Mouse (Mus musculus): ENCODE results near the gene Mrpl14. TPM values are rescaled to one million over a fixed set of nuclear protein-coding genes. Genes with fewer than 3 reads are reported as not detected.

The Mrpl14 gene
- polyA plus RNA-seq, 1 experiment: 73.7 TPM

GRCm38 (mm10) chr17:45735382-45736310, 49.5 kb downstream of the Mrpl14 start:
- Histone ChIP-seq H3K27me3 (ENCODE audit: control insufficient read depth) (peaks cover 36% of the 10 kb centered on the region), H3K36me3 (ENCODE audit: control insufficient read depth) (no peaks in the 10 kb centered on the region), H3K9me3 (ENCODE audit: control insufficient read depth, low read length) (no peaks in the 10 kb centered on the region), H3K4me3 (replicated peaks) (peak overlapping the region; percentile 72), H3K4me1 (ENCODE audit: control insufficient read depth) (peaks cover 50% of the 10 kb centered on the region)
- no peak for TF ChIP-seq TAL1 (IDR thresholded peaks at IDR 0.05; ENCODE audit: low read length)
- TF ChIP-seq GATA1 (IDR thresholded peaks at IDR 0.05; ENCODE audit: low read length): no peak

- no peaks in the 10 kb centered on the region for H3K36me3 ChIP-seq (ENCODE audit: control insufficient read depth)
- TF ChIP-seq GATA1 (IDR thresholded peaks at IDR 0.05; ENCODE audit: low read length) (no peak), TAL1 (IDR thresholded peaks at IDR 0.05; ENCODE audit: low read length) (no peak)
- peak overlapping the region; percentile 72 for H3K4me3 ChIP-seq (replicated peaks)
- H3K9me3 ChIP-seq (ENCODE audit: control insufficient read depth, low read length): no peaks in the 10 kb centered on the region
- peaks cover 34% of the 10 kb centered on the region for H3K27me3 ChIP-seq (ENCODE audit: control insufficient read depth)
- peaks cover 50% of the 10 kb centered on the region for H3K4me1 ChIP-seq (ENCODE audit: control insufficient read depth)
Measured at GRCm38 (mm10) chr17:45736311-45737077, 50.4 kb downstream of the Mrpl14 start.

GRCm38 (mm10) chr17:45737078-45737601, 51.0 kb downstream of the Mrpl14 start:
- Histone ChIP-seq H3K36me3 (ENCODE audit: control insufficient read depth) (no peaks in the 10 kb centered on the region), H3K4me3 (replicated peaks) (peak overlapping the region; percentile 72), H3K27me3 (ENCODE audit: control insufficient read depth) (peaks cover 29% of the 10 kb centered on the region), H3K4me1 (ENCODE audit: control insufficient read depth) (peaks cover 53% of the 10 kb centered on the region), H3K9me3 (ENCODE audit: control insufficient read depth, low read length) (no peaks in the 10 kb centered on the region)
- TF ChIP-seq GATA1 (IDR thresholded peaks at IDR 0.05; ENCODE audit: low read length) (no peak), TAL1 (IDR thresholded peaks at IDR 0.05; ENCODE audit: low read length) (no peak)

GRCm38 (mm10) chr17:45742371-45743147, 56.4 kb downstream of the Mrpl14 start:
- Histone ChIP-seq H3K27me3 (ENCODE audit: control insufficient read depth) (no peaks in the 10 kb centered on the region; the same call in 1 of the 2 replicates), H3K4me3 (replicated peaks) (no peak overlapping the region), H3K9me3 (ENCODE audit: control insufficient read depth, low read length) (no peaks in the 10 kb centered on the region), H3K36me3 (ENCODE audit: control insufficient read depth) (no peaks in the 10 kb centered on the region), H3K4me1 (ENCODE audit: control insufficient read depth) (peaks cover 55% of the 10 kb centered on the region)
- no peak for TF ChIP-seq GATA1 (IDR thresholded peaks at IDR 0.05; ENCODE audit: low read length)
- TF ChIP-seq TAL1 (IDR thresholded peaks at IDR 0.05; ENCODE audit: low read length): no peak

GRCm38 (mm10) chr17:45745629-45746028, 59.5 kb downstream of the Mrpl14 start:
- peaks cover 66% of the 10 kb centered on the region for H3K4me1 ChIP-seq (ENCODE audit: control insufficient read depth)
- no peaks in the 10 kb centered on the region for H3K36me3 ChIP-seq (ENCODE audit: control insufficient read depth)
- TF ChIP-seq GATA1 (IDR thresholded peaks at IDR 0.05; ENCODE audit: low read length): no peak
- TF ChIP-seq TAL1 (IDR thresholded peaks at IDR 0.05; ENCODE audit: low read length): peak; percentile 46; the same call in 1 of the 3 replicates
- H3K9me3 ChIP-seq (ENCODE audit: control insufficient read depth, low read length): no peaks in the 10 kb centered on the region
- H3K27me3 ChIP-seq (ENCODE audit: control insufficient read depth): no peaks in the 10 kb centered on the region; the same call in 1 of the 2 replicates
- no peak overlapping the region for H3K4me3 ChIP-seq (replicated peaks)

GRCm38 (mm10) chr17:45746755-45747154, 60.6 kb downstream of the Mrpl14 start:
- H3K27me3 ChIP-seq (ENCODE audit: control insufficient read depth): no peaks in the 10 kb centered on the region; the same call in 1 of the 2 replicates
- peaks cover 66% of the 10 kb centered on the region for H3K4me1 ChIP-seq (ENCODE audit: control insufficient read depth)
- no peaks in the 10 kb centered on the region for H3K9me3 ChIP-seq (ENCODE audit: control insufficient read depth, low read length)
- TF ChIP-seq TAL1 (IDR thresholded peaks at IDR 0.05; ENCODE audit: low read length): no peak
- no peak for TF ChIP-seq GATA1 (IDR thresholded peaks at IDR 0.05; ENCODE audit: low read length)
- H3K4me3 ChIP-seq (replicated peaks): no peak overlapping the region
- no peaks in the 10 kb centered on the region for H3K36me3 ChIP-seq (ENCODE audit: control insufficient read depth)

- Histone ChIP-seq H3K4me3 (replicated peaks) (no peak overlapping the region), H3K36me3 (ENCODE audit: control insufficient read depth) (no peaks in the 10 kb centered on the region), H3K27me3 (ENCODE audit: control insufficient read depth) (no peaks in the 10 kb centered on the region; the same call in 1 of the 2 replicates), H3K9me3 (ENCODE audit: control insufficient read depth, low read length) (no peaks in the 10 kb centered on the region), H3K4me1 (ENCODE audit: control insufficient read depth) (peaks cover 63% of the 10 kb centered on the region)
- no peak for TF ChIP-seq TAL1 (IDR thresholded peaks at IDR 0.05; ENCODE audit: low read length)
- TF ChIP-seq GATA1 (IDR thresholded peaks at IDR 0.05; ENCODE audit: low read length): no peak
Measured at GRCm38 (mm10) chr17:45747293-45747692, 61.2 kb downstream of the Mrpl14 start.

Other genes starting within 250 kb of the Mrpl14 start
- not detected in 2 replicates for gene Spats1, start 210.9 kb upstream of the Mrpl14 start, polyA plus RNA-seq (2012)
- 1.3 and 1.7 TPM in 2 replicates for gene Aars2, start 179.5 kb upstream of the Mrpl14 start, polyA plus RNA-seq (2012)
- gene Tcte1, start 162.9 kb upstream of the Mrpl14 start, polyA plus RNA-seq (2012): not detected in 2 replicates
- gene Tmem151b, start 136.6 kb upstream of the Mrpl14 start, polyA plus RNA-seq (2012): 0.01 TPM in 1 of 2 replicates, not detected in the other
- 0.02 and 0.06 TPM in 2 replicates for gene Nfkbie, start 130.6 kb upstream of the Mrpl14 start, polyA plus RNA-seq (2012)
- 1.7 TPM in 2 replicates for gene Slc35b2, start 122.4 kb upstream of the Mrpl14 start, polyA plus RNA-seq (2012)
- 36.9 and 62.9 TPM in 2 replicates for gene Hsp90ab1, start 113.1 kb upstream of the Mrpl14 start, polyA plus RNA-seq (2012)
- gene Slc29a1, start 86.7 kb upstream of the Mrpl14 start, polyA plus RNA-seq (2012): 77.5 and 78.0 TPM in 2 replicates
- 0.44 TPM in 1 of 2 replicates, not detected in the other for gene Mymx, start 84.2 kb upstream of the Mrpl14 start, polyA plus RNA-seq (2012)
- gene Capn11, start 27.0 kb upstream of the Mrpl14 start, polyA plus RNA-seq (2012): 0.01 TPM in 1 of 2 replicates, not detected in the other
- 1.2 and 1.7 TPM in 2 replicates for gene Tmem63b, start 583 bp downstream of the Mrpl14 start, polyA plus RNA-seq (2012)
- not detected in 2 replicates for gene 1600014C23Rik, start 47.5 kb downstream of the Mrpl14 start, polyA plus RNA-seq (2012)

Data from erythroblast, embryonic 14.5 days (primary cell).